Mouse (Mus musculus) CH12.LX (cell line): ENCODE results near the gene Mta2. TPM values are rescaled to one million over a fixed set of nuclear protein-coding genes. Genes with fewer than 3 reads are reported as not detected.

Experiments
- DNase-seq: peaks from one replicate; pipeline ENCODE4 v3.0.0-alpha.2; 2013; ENCODE audit errors: extremely low read depth
- H3K27ac ChIP-seq: 2 replicates; pipeline ENCODE4 v1.5.1; 2012; ENCODE audit warnings: low read depth, mild to moderate bottlenecking, control low read depth, moderate library complexity; ENCODE audit not compliant: insufficient read depth
- H3K27me3 ChIP-seq: replicated peaks from 2 replicates; pipeline ENCODE3; 2012; ENCODE audit warnings: inconsistent platforms
- H3K36me3 ChIP-seq, 2 experiments: replicated peaks in 1 of 2; 2 replicates each; pipeline versions ENCODE3 to v1.6.1; 2012; ENCODE audit warnings: inconsistent platforms in 1 of 2, low read length in 1 of 2, mild to moderate bottlenecking in 1 of 2, mixed read lengths in 1 of 2, moderate library complexity in 1 of 2; ENCODE audit not compliant: control insufficient read depth in 1 of 2, insufficient read depth in 1 of 2
- H3K4me1 ChIP-seq, 2 experiments: 2 replicates each; pipeline ENCODE4 v1.6.1; 2012; ENCODE audit warnings: inconsistent platforms in 1 of 2, moderate library complexity in 1 of 2; ENCODE audit not compliant: insufficient read depth in 2 of 2, control insufficient read depth in 1 of 2
- H3K4me2 ChIP-seq: 2 replicates; pipeline ENCODE4 v1.6.1; 2012; ENCODE audit warnings: low read depth, mild to moderate bottlenecking, control low read depth; ENCODE audit not compliant: poor library complexity, insufficient read depth, severe bottlenecking
- H3K4me3 ChIP-seq, 3 experiments: fragments of 150-350 bp in 1 of 3; sonication (generic) in 1 of 3; replicated peaks in 1 of 3; 2 replicates each; pipeline versions ENCODE3 to v1.5.1; 2011 to 2012; ENCODE audit warnings: low read depth in 2 of 3, low read length in 2 of 3, mild to moderate bottlenecking in 2 of 3, moderate library complexity in 2 of 3, control low read depth in 1 of 3, improper control_type of control experiment in 1 of 3, inconsistent platforms in 1 of 3, mixed read lengths in 1 of 3; ENCODE audit not compliant: poor library complexity in 1 of 3
- H3K79me2 ChIP-seq: replicated peaks from 2 replicates; pipeline ENCODE4 v1.6.1; 2012; ENCODE audit warnings: mild to moderate bottlenecking, moderate library complexity; ENCODE audit not compliant: control insufficient read depth, poor library complexity, insufficient read depth, severe bottlenecking; ENCODE audit errors: extremely low read depth
- H3K9ac ChIP-seq: 2 replicates; pipeline ENCODE4 v1.6.1; 2012; ENCODE audit warnings: low read depth, mild to moderate bottlenecking, control low read depth, moderate library complexity; ENCODE audit not compliant: insufficient read depth
- H3K9me3 ChIP-seq: replicated peaks from 2 replicates; pipeline ENCODE3; 2012; ENCODE audit warnings: low read length, inconsistent platforms, mixed read lengths
- BHLHE40 ChIP-seq: IDR thresholded peaks from 2 replicates; pipeline ENCODE4 v1.6.1; 2011; ENCODE audit warnings: mild to moderate bottlenecking, low read depth, low read length, improper control_type of control experiment
- CTCF ChIP-seq, 2 experiments: IDR thresholded peaks in 1 of 2; conservative IDR thresholded peaks in 1 of 2; 2 replicates each; pipeline ENCODE4 v1.5.1; 2011 to 2012; ENCODE audit warnings: low read depth in 2 of 2, low read length in 2 of 2, improper control_type of control experiment in 1 of 2, inconsistent platforms in 1 of 2, mild to moderate bottlenecking in 1 of 2, moderate library complexity in 1 of 2
- ELF1 ChIP-seq: IDR thresholded peaks from 2 replicates; pipeline ENCODE4 v1.6.1; 2014; ENCODE audit warnings: low read depth, mild to moderate bottlenecking, inconsistent platforms, low read length, improper control_type of control experiment
- EP300 ChIP-seq: IDR thresholded peaks from 2 replicates; pipeline ENCODE4 v1.6.1; 2011; ENCODE audit warnings: low read length, improper control_type of control experiment
- GABPA ChIP-seq: IDR thresholded peaks from 2 replicates; pipeline ENCODE4 v1.6.1; 2012; ENCODE audit warnings: low read depth, low read length, improper control_type of control experiment, inconsistent platforms; ENCODE audit not compliant: insufficient replicate concordance
- HCFC1 ChIP-seq: IDR thresholded peaks from 2 replicates; pipeline ENCODE4 v1.6.1; 2012; ENCODE audit warnings: low read depth, mild to moderate bottlenecking, inconsistent platforms, low read length, improper control_type of control experiment
- IRF4 ChIP-seq: IDR thresholded peaks from 2 replicates; pipeline ENCODE4 v1.6.1; 2014; ENCODE audit warnings: low read depth, mild to moderate bottlenecking, inconsistent platforms, low read length, improper control_type of control experiment
- JUND ChIP-seq: conservative IDR thresholded peaks from 2 replicates; pipeline ENCODE4 v1.6.1; 2011; ENCODE audit warnings: low read depth, low read length, improper control_type of control experiment
- KAT2A ChIP-seq: IDR thresholded peaks from 2 replicates; pipeline ENCODE4 v1.6.1; 2012; ENCODE audit warnings: low read length, improper control_type of control experiment, inconsistent platforms; ENCODE audit not compliant: insufficient replicate concordance
- MAFK ChIP-seq: IDR thresholded peaks from 2 replicates; pipeline ENCODE4 v1.6.1; 2011; ENCODE audit warnings: low read length, improper control_type of control experiment; ENCODE audit not compliant: insufficient replicate concordance
- MAX ChIP-seq: IDR thresholded peaks from 2 replicates; pipeline ENCODE4 v1.6.1; 2011; ENCODE audit warnings: low read length, improper control_type of control experiment
- MAZ ChIP-seq: IDR thresholded peaks from 2 replicates; pipeline ENCODE4 v1.6.1; 2012; ENCODE audit warnings: low read depth, mild to moderate bottlenecking, inconsistent platforms, low read length, improper control_type of control experiment, moderate library complexity
- MEF2A ChIP-seq: IDR thresholded peaks from 2 replicates; pipeline ENCODE4 v1.6.1; 2014; ENCODE audit warnings: low read depth, mild to moderate bottlenecking, inconsistent platforms, low read length, improper control_type of control experiment, borderline replicate concordance
- MXI1 ChIP-seq: IDR thresholded peaks from 2 replicates; pipeline ENCODE4 v1.6.1; 2011; ENCODE audit warnings: mild to moderate bottlenecking, low read depth, low read length, improper control_type of control experiment
- MYC ChIP-seq: IDR thresholded peaks from 2 replicates; pipeline ENCODE4 v1.6.1; 2011; ENCODE audit warnings: low read depth, mild to moderate bottlenecking, improper control_type of control experiment, low read length
- NELFE ChIP-seq: IDR thresholded peaks from 2 replicates; pipeline ENCODE4 v1.6.1; 2011; ENCODE audit warnings: low read depth, low read length, improper control_type of control experiment
- NRF1 ChIP-seq: IDR thresholded peaks from 2 replicates; pipeline ENCODE4 v1.6.1; 2014; ENCODE audit warnings: low read depth, mild to moderate bottlenecking, inconsistent platforms, low read length, improper control_type of control experiment, moderate library complexity
- POLR2A ChIP-seq: IDR thresholded peaks from 2 replicates; pipeline ENCODE4 v1.6.1; 2011; ENCODE audit warnings: low read depth, mild to moderate bottlenecking, improper control_type of control experiment, low read length
- POLR2AphosphoS2 ChIP-seq: IDR thresholded peaks from 2 replicates; pipeline ENCODE4 v1.6.1; 2011; ENCODE audit warnings: low read depth, low read length, improper control_type of control experiment
- RAD21 ChIP-seq: IDR thresholded peaks from 2 replicates; pipeline ENCODE4 v1.6.1; 2011; ENCODE audit warnings: low read depth, mild to moderate bottlenecking, low read length, improper control_type of control experiment, moderate library complexity
- RCOR1 ChIP-seq: conservative IDR thresholded peaks from 2 replicates; pipeline ENCODE4 v1.6.1; 2012; ENCODE audit warnings: low read depth, mild to moderate bottlenecking, inconsistent platforms, low read length, improper control_type of control experiment
- SIN3A ChIP-seq: IDR thresholded peaks from 2 replicates; pipeline ENCODE4 v1.6.1; 2012; ENCODE audit warnings: low read length, improper control_type of control experiment, inconsistent platforms
- SMC3 ChIP-seq: IDR thresholded peaks from 2 replicates; pipeline ENCODE4 v1.6.1; 2011; ENCODE audit warnings: low read depth, low read length, improper control_type of control experiment
- TBP ChIP-seq: conservative IDR thresholded peaks from 2 replicates; pipeline ENCODE4 v1.6.1; 2011; ENCODE audit warnings: low read depth, low read length, improper control_type of control experiment
- TCF12 ChIP-seq: IDR thresholded peaks from 2 replicates; pipeline ENCODE4 v1.6.1; 2014; ENCODE audit warnings: low read depth, mild to moderate bottlenecking, inconsistent platforms, low read length, improper control_type of control experiment
- UBTF ChIP-seq: IDR thresholded peaks from 2 replicates; pipeline ENCODE4 v1.6.1; 2012; ENCODE audit warnings: low read depth, mild to moderate bottlenecking, inconsistent platforms, low read length, improper control_type of control experiment, moderate library complexity
- USF1 ChIP-seq: IDR thresholded peaks from 2 replicates; pipeline ENCODE4 v1.6.1; 2014; ENCODE audit warnings: low read depth, mild to moderate bottlenecking, inconsistent platforms, low read length, improper control_type of control experiment
- USF2 ChIP-seq: conservative IDR thresholded peaks from 2 replicates; pipeline ENCODE4 v1.6.1; 2011; ENCODE audit warnings: low read depth, low read length, improper control_type of control experiment
- ZC3H11A ChIP-seq: IDR thresholded peaks from 2 replicates; pipeline ENCODE4 v1.6.1; 2012; ENCODE audit warnings: low read depth, mild to moderate bottlenecking, inconsistent platforms, low read length, improper control_type of control experiment
- ZKSCAN1 ChIP-seq: IDR thresholded peaks from 2 replicates; pipeline ENCODE4 v1.6.1; 2012; ENCODE audit warnings: low read depth, inconsistent platforms, low read length, improper control_type of control experiment, borderline replicate concordance
- ZMIZ1 ChIP-seq: IDR thresholded peaks from 2 replicates; pipeline ENCODE4 v1.6.1; 2012; ENCODE audit warnings: low read depth, mild to moderate bottlenecking, inconsistent platforms, low read length, improper control_type of control experiment
- ZNF384 ChIP-seq: IDR thresholded peaks from 2 replicates; pipeline ENCODE4 v1.6.1; 2012; ENCODE audit warnings: low read depth, low read length, improper control_type of control experiment, inconsistent platforms
- dilution Hi-C: fragments of 300-500 bp; cut with MboI; formaldehyde crosslinking; loops from 2 replicates; pipeline ENCODE4 v1.14.3; 2020; ENCODE audit warnings: low sequenced_read_pairs; ENCODE audit not compliant: extremely low pct_unique_long_range_greater_than_20kb, extremely low pct_ligation_motif_present
- in situ Hi-C: fragments of 300-500 bp; cut with MboI; formaldehyde crosslinking; loops from 3 replicates; pipeline ENCODE4 v1.14.3; 2019; ENCODE audit warnings: low sequenced_read_pairs, low pct_ligation_motif_present, low pct_unique_long_range_greater_than_20kb, mixed read lengths
- polyA plus RNA-seq: library from polyadenylated mRNA; unstranded; fragments of >175 nt; gene quantifications from 2 replicates; pipeline ENCODE4 v1.2.1, GENCODE M21; 2012; ENCODE audit warnings: low read depth; ENCODE audit not compliant: insufficient read length
- total RNA-seq, 2 experiments: library from RNA; depleted of rRNA; stranded (reverse); fragments of 300-350 nt in 1 of 2; fragments of >200 nt in 1 of 2; gene quantifications; 2 replicates each; pipeline ENCODE4 v1.2.3; 2012 to 2014

The Mta2 gene
- total and polyA plus RNA-seq, 3 experiments = 115 to 162 (median 131) TPM

DNA sequence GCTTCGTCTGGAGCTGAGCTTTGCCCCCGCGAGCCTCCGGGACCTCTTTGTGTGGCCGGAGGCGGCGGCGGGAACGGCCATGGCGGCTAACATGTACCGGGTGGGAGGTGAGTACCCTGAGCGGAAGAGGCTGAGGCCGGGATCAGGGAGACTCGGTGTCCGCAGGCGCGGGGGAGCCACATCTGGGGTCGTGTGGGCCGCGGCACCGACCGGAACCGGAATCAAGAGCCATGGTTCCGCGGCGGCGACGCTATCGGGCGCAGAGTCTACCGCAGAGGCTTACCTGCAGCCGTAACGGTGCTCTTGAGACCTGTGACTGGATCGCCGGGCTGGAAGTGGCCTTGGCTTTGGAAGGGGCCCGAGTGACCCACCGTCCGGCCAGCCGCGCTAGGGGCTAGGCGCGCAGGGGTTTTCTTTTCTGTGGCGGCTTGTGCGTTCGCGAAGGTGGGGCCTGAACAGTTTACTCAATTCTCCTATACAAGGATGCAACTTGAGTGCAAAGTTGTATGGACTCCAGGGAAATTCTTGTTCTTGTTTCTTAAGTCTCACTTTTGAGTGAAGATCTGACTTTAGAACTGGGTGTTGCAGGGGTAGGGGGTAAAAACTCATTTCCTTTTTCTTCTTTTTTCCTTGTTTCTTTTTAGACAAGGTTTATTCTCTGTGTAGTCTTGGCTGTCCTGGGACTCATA lies 745 bp downstream of the Mta2 start:
- in situ Hi-C loops (no loop called here), dilution Hi-C loops (no loop called here)
- peak overlapping the region; percentile 97 for H3K9ac ChIP-seq
- H3K9me3 ChIP-seq = no peaks in the 10 kb centered on the region
- H3K4me1 ChIP-seq = peaks cover 16 to 48% of the 10 kb centered on the region in 2 experiments
- peak overlapping the region; percentile 75 to 95 (median 91) for H3K4me3 ChIP-seq
- H3K27ac ChIP-seq = peak overlapping the region; percentile 97
- no peaks in the 10 kb centered on the region for H3K27me3 ChIP-seq
- DNase-seq = peak; percentile 49
- peaks cover 57 to 74% of the 10 kb centered on the region in 2 experiments for H3K36me3 ChIP-seq
- H3K4me2 ChIP-seq = peak overlapping the region; percentile 91; the same call in 1 of the 2 replicates
- H3K79me2 ChIP-seq = peaks cover 42% of the 10 kb centered on the region
- TF ChIP-seq ELF1 = peak; percentile 46; the same call in 1 of the 2 replicates
- TF ChIP-seq SIN3A = no peak; the same call in 1 of the 2 replicates
- TF ChIP-seq MAFK = no peak
- no peak for TF ChIP-seq USF1
- peak; percentile 69 for TF ChIP-seq NRF1
- no peak for TF ChIP-seq MEF2A
- TF ChIP-seq MYC = no peak
- 0 out of 2 replicates have a peak, but pooled peaks have one; percentile 2 for TF ChIP-seq UBTF
- no peak for TF ChIP-seq ZKSCAN1
- TF ChIP-seq TBP = no peak
- no peak for TF ChIP-seq ZC3H11A
- TF ChIP-seq IRF4 = no peak
- TF ChIP-seq RAD21 = no peak
- no peak for TF ChIP-seq RCOR1
- no peak for TF ChIP-seq EP300
- no peak for TF ChIP-seq GABPA
- TF ChIP-seq MAZ = 0 out of 2 replicates have a peak, but pooled peaks have one; percentile 12
- TF ChIP-seq MAX = peak; percentile 35
- no peak; the same call in 1 of the 2 replicates for TF ChIP-seq NELFE
- TF ChIP-seq USF2 = no peak
- no peak for TF ChIP-seq SMC3
- TF ChIP-seq BHLHE40 = no peak
- TF ChIP-seq MXI1 = peak; percentile 19
- no peak; the same call in none of the 2 replicates for TF ChIP-seq HCFC1
- TF ChIP-seq TCF12 = no peak
- TF ChIP-seq ZNF384 = no peak
- TF ChIP-seq KAT2A = no peak
- TF ChIP-seq POLR2AphosphoS2 = no peak
- TF ChIP-seq POLR2A = no peak; the same call in 1 of the 2 replicates
- no peak for TF ChIP-seq JUND
- no peak; the same call in 1 of the 2 replicates for TF ChIP-seq ZMIZ1
- TF ChIP-seq CTCF (conservative IDR thresholded peaks at IDR 0.05 in 1 of 2, IDR thresholded peaks at IDR 0.05 in 1 of 2; ENCODE audit: low read depth in 2 of 2, low read length in 2 of 2) = no peak
